Mouse (Mus musculus) neutrophil, adult 59 days (primary cell): ENCODE results near the gene Cyp24a1. TPM values are rescaled to one million over a fixed set of nuclear protein-coding genes. Genes with fewer than 3 reads are reported as not detected.

Source experiments
- total RNA-seq, 2 experiments: library from RNA; stranded (reverse); gene quantifications; 1 replicate in 1 of 2; 2 replicates in 1 of 2; pipeline ENCODE4 v1.2.4; 2023

The Cyp24a1 gene
- total RNA-seq = not detected

DNA sequence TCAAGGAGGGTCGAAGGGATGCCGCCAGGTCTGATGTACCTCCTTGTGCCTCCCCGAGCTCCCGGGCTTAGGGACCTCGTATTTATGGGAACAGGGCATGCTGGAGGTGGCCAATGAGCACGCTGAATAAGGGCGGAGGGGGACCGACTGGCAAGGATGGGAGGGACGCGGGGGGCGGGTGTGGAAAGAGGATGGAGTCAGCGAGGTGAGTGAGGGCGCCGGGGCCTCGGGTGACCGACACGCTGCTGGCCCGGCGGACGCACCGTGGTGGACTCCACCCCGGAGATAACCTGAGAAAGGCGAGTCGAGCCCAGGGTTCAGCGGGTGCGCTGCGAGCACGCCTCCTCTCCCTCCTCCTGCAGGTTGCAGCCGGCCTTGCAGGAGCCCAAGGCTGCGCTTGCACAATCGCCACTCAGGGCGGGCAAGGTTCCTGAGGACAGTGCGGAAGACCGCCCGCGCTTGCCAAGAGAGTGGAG is at the start of gene Cyp24a1:
Cyp24a1 (minus strand) TSS at position 55 of the 476 bp plus-strand sequence.

GRCm38 (mm10) chr2:170496154-170496930 is 603 bp downstream of the Cyp24a1 start, which contains the start of gene Pfdn4:
TSS of gene Pfdn4 (plus strand) at chr2:170496428.

Other genes starting within 250 kb of the Cyp24a1 start
- under 1 TPM; 0.37 to 0.82 TPM for gene Bcas1, start 69.3 kb downstream of the Cyp24a1 start, total RNA-seq
- 10 to 100 TPM; 15.1 to 15.3 TPM for gene Pfdn4, start 717 bp downstream of the Cyp24a1 start, total RNA-seq
- gene 4930470P17Rik, start 104.9 kb upstream of the Cyp24a1 start, total RNA-seq = not detected
- gene Dok5, start 234.7 kb upstream of the Cyp24a1 start, total RNA-seq = not detected